Mouse (Mus musculus): ENCODE data around the gene Nf2. TPM values are rescaled to one million over a fixed set of nuclear protein-coding genes. Genes with fewer than 3 reads are reported as not detected.

Nf2 gene
- total and polyA plus RNA-seq, 3 experiments, result 45.2 to 103 (median 50.7) TPM

GRCm38 (mm10) chr11:4754036-4754435 is 95.3 kb downstream of the Nf2 start:
- no peak overlapping the region for H3K27ac ChIP-seq (ENCODE audit: insufficient read depth, low read depth)
- peaks cover 9% of the 10 kb centered on the region for H3K27me3 ChIP-seq (replicated peaks)
- H3K9me3 ChIP-seq (replicated peaks; ENCODE audit: low read length), result peaks cover 8% of the 10 kb centered on the region
- H3K9ac ChIP-seq (ENCODE audit: insufficient read depth, low read depth), result no peak overlapping the region
- dilution Hi-C loops (cut with MboI; ENCODE audit: extremely low pct_ligation_motif_present, extremely low pct_unique_long_range_greater_than_20kb, low sequenced_read_pairs) (no loop called here), in situ Hi-C loops (cut with MboI; ENCODE audit: low pct_ligation_motif_present, low pct_unique_long_range_greater_than_20kb, low sequenced_read_pairs) (no loop called here)
- peaks cover 3 to 28% of the 10 kb centered on the region in 2 experiments; a peak in 3 of 4 replicates for H3K4me1 ChIP-seq (ENCODE audit: control insufficient read depth in 1 of 2, insufficient read depth in 2 of 2)
- H3K4me3 ChIP-seq (replicated peaks in 1 of 3; ENCODE audit: low read depth in 2 of 3, low read length in 2 of 3, poor library complexity in 1 of 3), result no peak overlapping the region
- H3K79me2 ChIP-seq (replicated peaks; ENCODE audit: control insufficient read depth, extremely low read depth, insufficient read depth, poor library complexity, severe bottlenecking), result no peaks in the 10 kb centered on the region
- TF ChIP-seq PAX5 (IDR thresholded peaks at IDR 0.05; ENCODE audit: low read length), result no peak
- TF ChIP-seq CTCF (conservative IDR thresholded peaks at IDR 0.05 in 1 of 2, IDR thresholded peaks at IDR 0.05 in 1 of 2; ENCODE audit: low read depth in 2 of 2, low read length in 2 of 2), result peak; percentile 33 to 61; a peak in 2 of 4 replicates
- TF ChIP-seq ZC3H11A (IDR thresholded peaks at IDR 0.05; ENCODE audit: low read depth, low read length), result no peak
- TF ChIP-seq TBP (conservative IDR thresholded peaks at IDR 0.05; ENCODE audit: low read depth, low read length), result no peak
- peak; percentile 44 for TF ChIP-seq RAD21 (IDR thresholded peaks at IDR 0.05; ENCODE audit: low read depth, low read length)
- TF ChIP-seq SMC3 (IDR thresholded peaks at IDR 0.05; ENCODE audit: low read depth, low read length), result peak; percentile 48
- no peak for TF ChIP-seq MYC (IDR thresholded peaks at IDR 0.05; ENCODE audit: low read depth, low read length)
- H3K4me2 ChIP-seq (ENCODE audit: insufficient read depth, low read depth, poor library complexity, severe bottlenecking), result no peak overlapping the region
- H3K36me3 ChIP-seq (replicated peaks in 1 of 2; ENCODE audit: control insufficient read depth in 1 of 2, insufficient read depth in 1 of 2, low read length in 1 of 2), result peaks cover 0 to 1% of the 10 kb centered on the region in 2 experiments
- no peak for DNase-seq (ENCODE audit: extremely low read depth)

GRCm38 (mm10) chr11:4752836-4753235 is 96.5 kb downstream of the Nf2 start:
- no peak for DNase-seq (ENCODE audit: extremely low read depth)
- no peak for TF ChIP-seq SMC3 (IDR thresholded peaks at IDR 0.05; ENCODE audit: low read depth, low read length)
- TF ChIP-seq CTCF (conservative IDR thresholded peaks at IDR 0.05 in 1 of 2, IDR thresholded peaks at IDR 0.05 in 1 of 2; ENCODE audit: low read depth in 2 of 2, low read length in 2 of 2), result no peak
- no peak for TF ChIP-seq RCOR1 (conservative IDR thresholded peaks at IDR 0.05; ENCODE audit: low read depth, low read length)
- TF ChIP-seq POLR2A (IDR thresholded peaks at IDR 0.05; ENCODE audit: low read depth, low read length), result no peak
- TF ChIP-seq SIN3A (IDR thresholded peaks at IDR 0.05; ENCODE audit: low read length), result no peak
- TF ChIP-seq HCFC1 (IDR thresholded peaks at IDR 0.05; ENCODE audit: low read depth, low read length), result no peak
- no peak for TF ChIP-seq ETS1 (conservative IDR thresholded peaks at IDR 0.05; ENCODE audit: low read depth, low read length)
- no peak for TF ChIP-seq USF2 (conservative IDR thresholded peaks at IDR 0.05; ENCODE audit: low read depth, low read length)
- TF ChIP-seq EP300 (IDR thresholded peaks at IDR 0.05; ENCODE audit: low read length), result no peak
- TF ChIP-seq NRF1 (IDR thresholded peaks at IDR 0.05; ENCODE audit: low read depth, low read length), result no peak
- no peak for TF ChIP-seq ELF1 (IDR thresholded peaks at IDR 0.05; ENCODE audit: low read depth, low read length)
- in situ Hi-C loops (cut with MboI; ENCODE audit: low pct_ligation_motif_present, low pct_unique_long_range_greater_than_20kb, low sequenced_read_pairs), result no loop called here
- H3K9ac ChIP-seq (ENCODE audit: insufficient read depth, low read depth), result no peak overlapping the region
- no peak overlapping the region for H3K27ac ChIP-seq (ENCODE audit: insufficient read depth, low read depth)
- H3K4me1 ChIP-seq (ENCODE audit: control insufficient read depth in 1 of 2, insufficient read depth in 2 of 2), result peaks cover 2 to 21% of the 10 kb centered on the region in 2 experiments; a peak in 2 of 4 replicates
- dilution Hi-C loops (cut with MboI; ENCODE audit: extremely low pct_ligation_motif_present, extremely low pct_unique_long_range_greater_than_20kb, low sequenced_read_pairs), result no loop called here
- peaks cover 0 to 1% of the 10 kb centered on the region in 2 experiments for H3K36me3 ChIP-seq (replicated peaks in 1 of 2; ENCODE audit: control insufficient read depth in 1 of 2, insufficient read depth in 1 of 2, low read length in 1 of 2)
- no peak overlapping the region for H3K4me2 ChIP-seq (ENCODE audit: insufficient read depth, low read depth, poor library complexity, severe bottlenecking)
- H3K9me3 ChIP-seq (replicated peaks; ENCODE audit: low read length), result peaks cover 8% of the 10 kb centered on the region
- peaks cover 9% of the 10 kb centered on the region for H3K27me3 ChIP-seq (replicated peaks)
- H3K79me2 ChIP-seq (replicated peaks; ENCODE audit: control insufficient read depth, extremely low read depth, insufficient read depth, poor library complexity, severe bottlenecking), result no peaks in the 10 kb centered on the region
- H3K4me3 ChIP-seq (replicated peaks in 1 of 3; ENCODE audit: low read depth in 2 of 3, low read length in 2 of 3, poor library complexity in 1 of 3), result no peak overlapping the region

Data from CH12.LX (cell line).